Mouse (Mus musculus) heart, adult 11 months (tissue): ENCODE data around the gene Plxna1.

Source experiments
- DNase-seq: peaks from one replicate; pipeline ENCODE4 v3.0.0; 2022

Gene Plxna1

DNA sequence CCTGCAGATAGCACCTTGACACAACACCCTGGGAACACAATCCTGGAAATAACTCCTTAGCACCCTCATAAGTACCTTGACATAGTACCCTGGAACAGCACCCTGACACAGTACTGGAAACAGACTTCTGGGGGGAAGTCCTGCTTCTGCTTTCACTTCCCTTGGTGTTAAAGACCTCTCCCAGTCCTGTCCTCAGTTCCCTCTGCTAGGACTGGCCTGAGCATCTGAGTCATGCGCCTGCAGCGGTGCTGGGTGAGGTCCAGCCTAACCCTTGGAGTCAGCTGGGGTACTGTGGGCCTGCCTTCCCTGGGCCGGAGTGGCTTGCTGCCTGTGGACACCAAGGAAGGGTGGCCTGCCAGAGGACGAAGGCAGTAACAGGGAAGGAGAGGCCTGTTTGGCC is 81.9 kb downstream of the Plxna1 start:
- peak; percentile 99 for DNase-seq

DNA sequence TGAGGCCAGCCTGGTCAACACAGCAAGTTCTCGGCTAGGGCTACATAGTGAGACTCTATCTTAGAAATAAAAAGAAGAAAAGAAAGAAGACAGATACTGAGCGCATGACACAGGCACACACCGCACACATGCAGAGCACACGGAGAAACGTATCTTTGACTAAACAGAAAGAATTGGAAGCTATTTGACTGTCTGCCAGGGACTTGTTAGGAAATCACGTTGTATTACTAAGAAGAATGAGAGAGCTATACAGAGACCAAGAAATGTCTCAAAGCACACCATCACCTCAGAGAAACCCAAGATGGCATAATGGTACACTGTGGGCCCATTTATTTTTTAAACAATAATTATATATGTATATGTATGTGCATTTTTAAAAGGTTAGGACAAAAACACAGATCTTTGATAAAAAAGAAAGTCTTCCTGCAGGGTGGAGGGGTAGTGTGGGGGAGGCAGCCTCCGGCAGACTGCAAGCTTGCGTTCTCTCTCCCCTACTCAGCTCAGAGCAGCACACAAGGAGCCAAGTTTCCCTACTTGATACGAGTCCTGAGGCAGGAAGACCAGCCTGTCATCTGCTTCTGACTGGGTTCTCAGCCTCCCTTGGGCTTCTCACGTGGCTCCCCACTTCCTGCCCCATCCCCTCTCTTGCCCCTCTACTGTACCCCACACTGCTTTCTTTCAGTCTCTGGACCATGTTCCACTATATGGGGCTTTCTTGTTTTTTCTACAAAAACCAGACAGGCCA is 90.5 kb downstream of the Plxna1 start:
- DNase-seq, result no peak

DNA sequence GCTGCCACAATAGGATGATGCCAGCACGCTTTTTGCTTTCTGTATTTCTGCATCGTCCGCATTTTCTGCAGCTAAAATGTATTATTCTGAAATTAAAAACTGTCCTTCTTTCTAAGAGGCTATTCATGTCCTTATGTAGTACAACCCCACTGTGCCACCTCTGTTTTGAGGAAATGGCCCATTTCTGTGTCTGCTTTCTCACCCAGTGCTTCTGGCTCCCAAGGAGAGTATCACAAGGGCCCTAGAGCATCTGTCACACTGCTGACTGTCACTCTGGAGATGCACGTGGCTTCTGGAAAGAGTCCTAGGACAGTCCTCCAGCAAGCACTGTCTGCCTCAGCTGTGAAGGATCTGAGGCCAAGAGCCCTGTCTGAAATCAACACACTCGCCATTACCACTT is 95.2 kb downstream of the Plxna1 start:
- DNase-seq, result peak; percentile 93
